Mouse (Mus musculus): Measurements from ENCODE around the gene Il31. TPM values are rescaled to one million over a fixed set of nuclear protein-coding genes. Genes with fewer than 3 reads are reported as not detected.

Il31 gene
- polyA plus RNA-seq, 1 experiment from 2014 or later, result 0.12 TPM

DNA sequence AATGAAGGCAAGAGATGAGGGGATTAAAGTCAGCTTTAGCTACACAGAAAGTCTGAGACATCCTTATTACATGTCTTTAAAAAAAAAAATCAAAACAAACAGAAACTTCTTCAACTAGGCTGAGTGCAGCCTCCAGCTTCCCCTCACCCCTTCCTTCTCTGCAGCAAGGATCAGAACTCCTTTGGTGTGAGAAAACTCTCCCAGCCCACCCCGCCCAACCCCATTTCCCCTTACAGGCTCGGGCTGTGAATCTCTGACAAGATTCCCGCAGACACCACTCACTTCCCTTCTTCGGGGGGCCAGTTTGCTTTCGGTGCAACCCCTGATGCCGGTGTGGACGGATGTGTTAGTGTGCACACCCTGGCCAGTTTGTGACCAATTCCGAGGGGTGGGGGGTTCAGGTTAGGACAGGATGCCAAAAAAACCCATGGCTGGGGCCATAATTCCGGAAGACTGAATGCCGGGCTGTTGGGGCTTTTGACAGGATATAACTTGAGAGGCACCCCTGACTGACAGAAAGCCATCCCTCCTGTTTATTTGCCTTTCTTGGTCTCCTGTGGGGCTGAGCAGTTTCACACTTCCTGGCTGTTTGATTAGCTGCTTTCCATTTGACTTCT, 18.4 kb downstream of the Il31 start:
- WGBS (ENCODE audit: insufficient replicate concordance), result 4% methylated on average over 10 of the region's 10 CpGs
- peak overlapping the region; percentile 35 for H3K4me2 ChIP-seq
- no peaks in the 10 kb centered on the region for H3K9me3 ChIP-seq (replicated peaks)
- ATAC-seq (ENCODE audit: insufficient read depth), result no peak
- no peak overlapping the region for H3K27ac ChIP-seq (replicated peaks)
- peaks cover 11% of the 10 kb centered on the region for H3K27me3 ChIP-seq
- no peak overlapping the region for H3K9ac ChIP-seq
- no peak overlapping the region for H3K4me3 ChIP-seq (replicated peaks)
- H3K4me1 ChIP-seq (replicated peaks), result no peaks in the 10 kb centered on the region
- H3K36me3 ChIP-seq (replicated peaks), result no peaks in the 10 kb centered on the region

- H3K9me3 ChIP-seq (replicated peaks), result no peaks in the 10 kb centered on the region
- H3K4me2 ChIP-seq, result no peak overlapping the region
- no peak for ATAC-seq (ENCODE audit: insufficient read depth)
- no peaks in the 10 kb centered on the region for H3K36me3 ChIP-seq (replicated peaks)
- H3K4me3 ChIP-seq (replicated peaks), result no peak overlapping the region
- no peak overlapping the region for H3K27ac ChIP-seq (replicated peaks)
- WGBS (ENCODE audit: insufficient replicate concordance), result 58% methylated on average over 1 of the region's 1 CpGs
- H3K4me1 ChIP-seq (replicated peaks), result no peaks in the 10 kb centered on the region
- no peaks in the 10 kb centered on the region; the same call in 1 of the 2 replicates for H3K27me3 ChIP-seq
- H3K9ac ChIP-seq, result no peak overlapping the region
Observed at GRCm38 (mm10) chr5:123464638-123465037, 24.7 kb downstream of the Il31 start.

GRCm38 (mm10) chr5:123461420-123461819, 27.9 kb downstream of the Il31 start:
- Histone ChIP-seq H3K27ac (replicated peaks) (no peak overlapping the region), H3K36me3 (replicated peaks) (no peaks in the 10 kb centered on the region), H3K4me2 (no peak overlapping the region), H3K9ac (no peak overlapping the region), H3K9me3 (replicated peaks) (no peaks in the 10 kb centered on the region), H3K27me3 (no peaks in the 10 kb centered on the region), H3K4me1 (replicated peaks) (no peaks in the 10 kb centered on the region), H3K4me3 (replicated peaks) (no peak overlapping the region)
- ATAC-seq (ENCODE audit: insufficient read depth), result no peak
- 37% methylated on average over 5 of the region's 5 CpGs for WGBS (ENCODE audit: insufficient replicate concordance)

DNA sequence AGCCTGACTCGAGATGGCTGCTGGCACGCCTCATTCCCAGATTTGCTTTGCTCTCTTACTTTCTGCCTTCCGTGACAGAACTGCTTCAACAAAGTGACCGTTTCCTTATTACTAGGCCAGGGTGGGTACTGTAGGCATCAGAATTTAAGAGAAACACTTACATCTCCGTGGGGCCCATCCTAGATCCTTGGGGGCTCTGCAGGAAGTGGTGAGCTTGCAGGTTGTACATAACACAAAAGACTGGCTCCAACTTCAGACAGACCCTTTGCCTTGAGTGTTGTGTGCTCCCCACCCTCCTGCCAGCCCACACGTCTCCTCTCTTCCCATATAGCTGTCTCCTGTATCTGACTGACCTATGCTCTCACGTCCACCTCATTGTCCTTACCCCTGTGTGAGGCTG, 37.4 kb downstream of the Il31 start:
- no peak for ATAC-seq (ENCODE audit: insufficient read depth)
- H3K9ac ChIP-seq, result no peak overlapping the region
- 71% methylated on average over 7 of the region's 7 CpGs for WGBS (ENCODE audit: insufficient replicate concordance)
- no peaks in the 10 kb centered on the region for H3K9me3 ChIP-seq (replicated peaks)
- H3K4me3 ChIP-seq (replicated peaks), result no peak overlapping the region
- no peak overlapping the region for H3K27ac ChIP-seq (replicated peaks)
- no peaks in the 10 kb centered on the region for H3K4me1 ChIP-seq (replicated peaks)
- H3K36me3 ChIP-seq (replicated peaks), result peaks cover 24% of the 10 kb centered on the region; the same call in 1 of the 2 replicates
- no peak overlapping the region for H3K4me2 ChIP-seq
- no peaks in the 10 kb centered on the region for H3K27me3 ChIP-seq

DNA sequence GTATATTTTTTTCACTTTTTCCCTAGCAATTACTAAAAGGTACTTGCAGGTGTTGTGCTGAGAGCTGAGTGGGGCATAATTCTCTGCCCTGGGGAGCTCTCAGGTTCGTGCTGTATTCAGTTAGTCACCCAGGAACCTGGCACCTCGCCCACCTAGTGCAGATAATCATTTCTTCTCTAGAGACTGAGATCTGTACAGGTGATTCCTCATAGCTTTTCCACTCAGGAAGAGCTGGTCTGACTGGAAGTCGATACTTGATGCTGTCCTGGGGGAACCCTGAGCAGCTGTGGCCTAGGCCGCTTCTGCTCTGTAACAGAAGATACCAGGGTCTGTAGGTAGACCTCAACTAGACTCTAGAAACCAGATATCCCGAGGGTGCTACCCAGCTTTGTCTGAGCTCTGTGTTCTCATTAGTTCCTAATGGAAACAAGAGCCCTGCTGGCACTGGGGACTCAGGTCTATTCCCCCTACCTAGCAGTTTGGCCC, 44.4 kb downstream of the Il31 start:
- 76% methylated on average over 5 of the region's 5 CpGs for WGBS (ENCODE audit: insufficient replicate concordance)
- peaks cover 29% of the 10 kb centered on the region for H3K36me3 ChIP-seq (replicated peaks)

DNA sequence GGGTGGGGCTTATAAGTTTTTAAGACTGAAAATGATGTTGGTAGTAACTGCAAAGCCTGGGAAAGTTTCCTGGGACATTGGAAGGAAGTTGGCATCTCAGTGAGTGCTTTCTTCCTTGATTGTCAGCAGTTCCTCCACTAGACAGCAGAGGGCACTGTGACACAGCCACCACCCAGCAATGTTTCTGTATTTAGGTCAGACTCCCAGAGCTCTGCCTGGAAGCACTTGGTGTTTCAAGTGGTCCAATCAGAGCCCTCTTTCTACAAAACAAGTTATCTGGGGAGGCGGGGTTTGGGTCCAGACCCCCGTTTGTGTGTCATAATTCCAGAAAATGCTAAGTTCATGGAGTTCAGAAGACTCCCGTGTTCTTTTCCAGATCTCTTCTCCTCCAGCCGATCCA, 45.2 kb downstream of the Il31 start:
- WGBS (ENCODE audit: insufficient replicate concordance), result 42% methylated on average over 4 of the region's 4 CpGs
- no peak overlapping the region for H3K9ac ChIP-seq
- no peak for ATAC-seq (ENCODE audit: insufficient read depth)
- peaks cover 24% of the 10 kb centered on the region for H3K36me3 ChIP-seq (replicated peaks)
- H3K9me3 ChIP-seq (replicated peaks), result no peaks in the 10 kb centered on the region
- H3K27ac ChIP-seq (replicated peaks), result no peak overlapping the region
- H3K4me1 ChIP-seq (replicated peaks), result no peaks in the 10 kb centered on the region
- H3K27me3 ChIP-seq, result no peaks in the 10 kb centered on the region
- H3K4me2 ChIP-seq, result no peak overlapping the region
- H3K4me3 ChIP-seq (replicated peaks), result no peak overlapping the region

More for the DNA sequence above, 44.4 kb downstream of the Il31 start:
- Histone ChIP-seq H3K9me3 (replicated peaks) (no peaks in the 10 kb centered on the region), H3K4me3 (replicated peaks) (no peak overlapping the region), H3K27ac (replicated peaks) (no peak overlapping the region), H3K9ac (no peak overlapping the region), H3K4me2 (no peak overlapping the region), H3K4me1 (replicated peaks) (no peaks in the 10 kb centered on the region), H3K27me3 (no peaks in the 10 kb centered on the region)
- no peak for ATAC-seq (ENCODE audit: insufficient read depth)

DNA sequence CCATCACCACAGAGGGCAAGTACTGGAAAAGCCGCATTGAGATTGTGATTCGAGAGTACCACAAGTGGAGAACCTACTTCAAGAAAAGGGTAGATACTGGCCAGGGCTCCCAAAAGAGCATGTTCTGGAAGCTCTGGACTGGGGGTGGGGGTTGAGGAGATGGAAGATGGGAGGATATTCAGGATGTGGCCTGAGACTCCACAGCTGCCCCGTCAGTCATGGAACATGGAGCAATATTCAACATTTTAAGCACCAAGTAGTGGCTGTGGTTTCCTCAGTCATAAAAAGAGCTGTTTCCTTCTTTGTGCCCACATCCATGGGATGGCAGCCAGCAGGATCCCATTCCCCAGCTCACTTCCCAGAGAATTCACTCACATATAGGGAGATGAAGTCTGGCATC, 47.0 kb downstream of the Il31 start:
- no peak overlapping the region for H3K27ac ChIP-seq (replicated peaks)
- 68% methylated on average over 3 of the region's 3 CpGs for WGBS (ENCODE audit: insufficient replicate concordance)
- H3K9ac ChIP-seq, result no peak overlapping the region
- ATAC-seq (ENCODE audit: insufficient read depth), result no peak
- no peak overlapping the region for H3K4me3 ChIP-seq (replicated peaks)
- H3K9me3 ChIP-seq (replicated peaks), result no peaks in the 10 kb centered on the region
- no peaks in the 10 kb centered on the region for H3K27me3 ChIP-seq
- peaks cover 20% of the 10 kb centered on the region for H3K36me3 ChIP-seq (replicated peaks)
- no peaks in the 10 kb centered on the region for H3K4me1 ChIP-seq (replicated peaks)
- no peak overlapping the region for H3K4me2 ChIP-seq

GRCm38 (mm10) chr5:123440664-123441063, 48.6 kb downstream of the Il31 start:
- Histone ChIP-seq H3K4me2 (no peak overlapping the region), H3K27me3 (no peaks in the 10 kb centered on the region), H3K9me3 (replicated peaks) (no peaks in the 10 kb centered on the region), H3K27ac (replicated peaks) (no peak overlapping the region), H3K36me3 (replicated peaks) (peaks cover 16% of the 10 kb centered on the region), H3K4me3 (replicated peaks) (no peak overlapping the region), H3K4me1 (replicated peaks) (peaks cover 8% of the 10 kb centered on the region; the same call in 1 of the 2 replicates), H3K9ac (no peak overlapping the region)
- no peak for ATAC-seq (ENCODE audit: insufficient read depth)
- 76% methylated on average over 4 of the region's 4 CpGs for WGBS (ENCODE audit: insufficient replicate concordance)

GRCm38 (mm10) chr5:123439941-123440340, 49.3 kb downstream of the Il31 start:
- no peak overlapping the region for H3K27ac ChIP-seq (replicated peaks)
- peaks cover 8% of the 10 kb centered on the region; the same call in 1 of the 2 replicates for H3K4me1 ChIP-seq (replicated peaks)
- H3K36me3 ChIP-seq (replicated peaks), result 0 out of 2 replicates have a peak, but pooled peaks cover 9% of the 10 kb centered on the region
- no peaks in the 10 kb centered on the region for H3K27me3 ChIP-seq
- 72% methylated on average over 4 of the region's 4 CpGs for WGBS (ENCODE audit: insufficient replicate concordance)
- H3K4me2 ChIP-seq, result no peak overlapping the region
- no peaks in the 10 kb centered on the region for H3K9me3 ChIP-seq (replicated peaks)
- no peak overlapping the region for H3K9ac ChIP-seq
- no peak overlapping the region for H3K4me3 ChIP-seq (replicated peaks)
- ATAC-seq (ENCODE audit: insufficient read depth), result no peak

GRCm38 (mm10) chr5:123439312-123439711, 50.0 kb downstream of the Il31 start:
- no peak overlapping the region for H3K4me2 ChIP-seq

DNA sequence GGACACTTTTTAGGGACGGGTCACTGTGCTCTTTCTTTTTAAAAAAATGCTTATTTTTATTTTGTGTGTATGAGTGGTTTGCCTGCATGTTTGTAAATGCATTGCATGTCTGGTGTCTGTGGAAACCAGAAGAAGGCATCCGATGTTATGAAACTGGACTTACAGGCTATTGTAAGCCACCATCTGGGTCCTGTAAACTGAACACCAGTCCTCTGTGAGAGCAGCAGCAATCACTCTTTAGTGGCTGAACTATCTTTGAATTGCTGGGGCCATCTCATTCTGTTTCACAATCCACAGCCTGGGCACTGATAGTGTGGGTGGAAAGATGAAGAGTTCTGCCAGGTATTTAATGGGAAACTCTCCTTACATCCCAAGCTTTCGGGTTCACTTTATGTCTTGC, 50.9 kb downstream of the Il31 start:
- ATAC-seq (ENCODE audit: insufficient read depth), result no peak
- 72% methylated on average over 3 of the region's 3 CpGs for WGBS (ENCODE audit: insufficient replicate concordance)
- Histone ChIP-seq H3K4me1 (replicated peaks) (peaks cover 10% of the 10 kb centered on the region; the same call in 1 of the 2 replicates), H3K36me3 (replicated peaks) (0 out of 2 replicates have a peak, but pooled peaks cover 8% of the 10 kb centered on the region), H3K4me3 (replicated peaks) (no peak overlapping the region), H3K9me3 (replicated peaks) (no peaks in the 10 kb centered on the region), H3K27ac (replicated peaks) (no peak overlapping the region), H3K4me2 (no peak overlapping the region), H3K27me3 (no peaks in the 10 kb centered on the region), H3K9ac (no peak overlapping the region)

More at GRCm38 (mm10) chr5:123439312-123439711, 50.0 kb downstream of the Il31 start:
- no peaks in the 10 kb centered on the region for H3K27me3 ChIP-seq
- H3K36me3 ChIP-seq (replicated peaks), result 0 out of 2 replicates have a peak, but pooled peaks cover 8% of the 10 kb centered on the region
- H3K9me3 ChIP-seq (replicated peaks), result no peaks in the 10 kb centered on the region
- H3K4me1 ChIP-seq (replicated peaks), result peaks cover 8% of the 10 kb centered on the region; the same call in 1 of the 2 replicates
- WGBS (ENCODE audit: insufficient replicate concordance), result 70% methylated on average over 1 of the region's 1 CpGs
- no peak overlapping the region for H3K9ac ChIP-seq
- ATAC-seq (ENCODE audit: insufficient read depth), result no peak
- no peak overlapping the region for H3K4me3 ChIP-seq (replicated peaks)
- no peak overlapping the region for H3K27ac ChIP-seq (replicated peaks)

GRCm38 (mm10) chr5:123436780-123437175, 52.5 kb downstream of the Il31 start:
- H3K4me3 ChIP-seq (replicated peaks), result no peak overlapping the region
- H3K4me2 ChIP-seq, result no peak overlapping the region
- no peak for ATAC-seq (ENCODE audit: insufficient read depth)
- H3K36me3 ChIP-seq (replicated peaks), result no peaks in the 10 kb centered on the region
- no peak overlapping the region for H3K9ac ChIP-seq
- peaks cover 13% of the 10 kb centered on the region; the same call in 1 of the 2 replicates for H3K4me1 ChIP-seq (replicated peaks)
- WGBS (ENCODE audit: insufficient replicate concordance), result 22% methylated on average over 4 of the region's 4 CpGs
- no peaks in the 10 kb centered on the region for H3K9me3 ChIP-seq (replicated peaks)
- no peaks in the 10 kb centered on the region for H3K27me3 ChIP-seq
- no peak overlapping the region for H3K27ac ChIP-seq (replicated peaks)

All from liver, embryonic 15.5 days (tissue).